Mouse (Mus musculus) kidney, embryonic 14.5 days (tissue): ENCODE data around the gene Gp1bb. TPM values are rescaled to one million over a fixed set of nuclear protein-coding genes. Genes with fewer than 3 reads are reported as not detected.

Source experiments
- ATAC-seq: fragments of 200-750 bp; cut with Nextera tagmentation; 2 replicates; pipeline ENCODE4 v1.8.0; 2017; ENCODE audit warnings: moderate number of reproducible peaks, mild to moderate bottlenecking, moderate TSS enrichment, moderate library complexity; ENCODE audit not compliant: low FRiP score, low TSS enrichment
- H3K27ac ChIP-seq: fragments of 300-500 bp; sonication (generic); 2 replicates; pipeline ENCODE4 v1.5.1; 2014; ENCODE audit warnings: low read depth, mild to moderate bottlenecking, low read length, moderate library complexity, mixed read lengths
- H3K27me3 ChIP-seq: fragments of 300-500 bp; sonication (generic); 2 replicates; pipeline ENCODE4 v1.6.1; 2014; ENCODE audit warnings: mild to moderate bottlenecking, low read length; ENCODE audit not compliant: control insufficient read depth, insufficient read depth
- H3K36me3 ChIP-seq: fragments of 300-500 bp; sonication (generic); 2 replicates; pipeline ENCODE4 v1.6.1; 2014; ENCODE audit warnings: low read length, mixed read lengths; ENCODE audit not compliant: control insufficient read depth, insufficient read depth
- H3K4me1 ChIP-seq: fragments of 300-500 bp; sonication (generic); 2 replicates; pipeline ENCODE4 v1.6.1; 2014; ENCODE audit warnings: low read length, mixed read lengths; ENCODE audit not compliant: control insufficient read depth, insufficient read depth
- H3K4me2 ChIP-seq: fragments of 300-500 bp; sonication (generic); replicated peaks from 2 replicates; pipeline ENCODE4 v1.6.1; 2014; ENCODE audit warnings: low read depth, mild to moderate bottlenecking, low read length
- H3K4me3 ChIP-seq: fragments of 300-500 bp; sonication (generic); 2 replicates; pipeline ENCODE4 v1.5.1; 2014; ENCODE audit warnings: mild to moderate bottlenecking, low read length
- H3K9ac ChIP-seq: fragments of 300-500 bp; sonication (generic); 2 replicates; pipeline ENCODE4 v1.6.1; 2014; ENCODE audit warnings: low read depth, mild to moderate bottlenecking, low read length, moderate library complexity
- H3K9me3 ChIP-seq: fragments of 300-500 bp; sonication (generic); 2 replicates; pipeline ENCODE4 v1.6.1; 2016; ENCODE audit warnings: low read length; ENCODE audit not compliant: control insufficient read depth
- WGBS: fragments of 180-500 bp; shearing (Covaris S2); extraction: QIAGEN DNeasy Blood & Tissue Kit; methylation state at CpG from one replicate; pipeline ENCODE4 v1.1.7; 2014; 5-methylcytosine and 5-hydroxymethylcytosine counted together
- polyA plus RNA-seq: library from polyadenylated mRNA; unstranded; fragments of >200 nt; fragmentation: Nextera tagmentation; extraction: Ambion mirVana; gene quantifications from 2 replicates; pipeline ENCODE4 v1.2.1, GENCODE M21; 2014

Gene Gp1bb
- polyA plus RNA-seq, 1 experiment from 2014 or later, result 1.6 TPM

DNA sequence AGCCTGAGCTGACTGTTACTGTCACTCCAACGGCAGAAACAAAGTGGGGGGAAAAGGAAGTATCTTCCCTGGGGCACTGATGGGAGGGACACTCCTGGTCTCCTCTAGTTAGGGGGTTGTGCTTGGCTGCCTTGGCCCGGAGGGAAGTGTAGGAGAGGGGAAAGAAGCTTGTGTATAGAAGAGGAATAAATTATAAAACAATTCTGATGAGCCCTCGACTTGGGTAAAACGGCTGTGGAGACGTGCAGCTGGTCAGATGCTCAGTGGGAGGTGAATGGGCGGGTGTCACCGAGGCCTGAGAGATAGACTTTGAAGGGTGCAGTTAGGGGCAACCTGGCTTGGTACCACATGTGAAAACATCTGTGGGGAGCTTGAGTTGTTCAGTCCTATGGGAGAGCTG, 8.9 kb upstream of the Gp1bb start:
- Histone ChIP-seq H3K27ac (no peak overlapping the region), H3K4me2 (no peak overlapping the region), H3K4me1 (peaks cover 15% of the 10 kb centered on the region), H3K27me3 (peaks cover 21% of the 10 kb centered on the region), H3K9ac (no peak overlapping the region), H3K36me3 (no peaks in the 10 kb centered on the region), H3K9me3 (no peaks in the 10 kb centered on the region), H3K4me3 (no peak overlapping the region)
- ATAC-seq, result no peak
- 57% methylated on average over 7 of the region's 7 CpGs for WGBS

DNA sequence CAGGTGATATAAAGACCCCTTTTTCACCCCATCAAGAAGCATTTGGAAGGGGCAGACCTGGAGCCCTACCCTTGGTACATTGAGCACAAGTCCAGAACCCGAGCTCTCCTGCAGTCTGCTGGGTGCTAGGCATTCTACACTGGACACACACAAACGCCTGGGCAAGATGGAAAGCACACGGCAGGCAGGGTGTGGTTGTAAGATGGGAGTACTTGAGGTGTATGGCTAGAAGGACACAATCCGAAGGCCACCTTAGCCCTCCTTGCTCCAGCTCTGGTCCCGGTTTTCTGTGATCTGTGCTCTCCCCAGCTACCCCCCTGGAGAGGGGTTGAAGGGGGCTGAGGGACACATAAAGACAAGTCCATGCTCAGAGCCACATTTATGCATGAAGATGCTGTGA, 8.1 kb upstream of the Gp1bb start:
- Histone ChIP-seq H3K36me3 (no peaks in the 10 kb centered on the region), H3K4me2 (peak overlapping the region; percentile 89), H3K27me3 (peaks cover 29% of the 10 kb centered on the region), H3K4me1 (peaks cover 20% of the 10 kb centered on the region), H3K27ac (no peak overlapping the region), H3K9ac (peak overlapping the region; percentile 71), H3K9me3 (no peaks in the 10 kb centered on the region), H3K4me3 (peak overlapping the region; percentile 70)
- 54% methylated on average over 5 of the region's 5 CpGs for WGBS
- no peak for ATAC-seq

DNA sequence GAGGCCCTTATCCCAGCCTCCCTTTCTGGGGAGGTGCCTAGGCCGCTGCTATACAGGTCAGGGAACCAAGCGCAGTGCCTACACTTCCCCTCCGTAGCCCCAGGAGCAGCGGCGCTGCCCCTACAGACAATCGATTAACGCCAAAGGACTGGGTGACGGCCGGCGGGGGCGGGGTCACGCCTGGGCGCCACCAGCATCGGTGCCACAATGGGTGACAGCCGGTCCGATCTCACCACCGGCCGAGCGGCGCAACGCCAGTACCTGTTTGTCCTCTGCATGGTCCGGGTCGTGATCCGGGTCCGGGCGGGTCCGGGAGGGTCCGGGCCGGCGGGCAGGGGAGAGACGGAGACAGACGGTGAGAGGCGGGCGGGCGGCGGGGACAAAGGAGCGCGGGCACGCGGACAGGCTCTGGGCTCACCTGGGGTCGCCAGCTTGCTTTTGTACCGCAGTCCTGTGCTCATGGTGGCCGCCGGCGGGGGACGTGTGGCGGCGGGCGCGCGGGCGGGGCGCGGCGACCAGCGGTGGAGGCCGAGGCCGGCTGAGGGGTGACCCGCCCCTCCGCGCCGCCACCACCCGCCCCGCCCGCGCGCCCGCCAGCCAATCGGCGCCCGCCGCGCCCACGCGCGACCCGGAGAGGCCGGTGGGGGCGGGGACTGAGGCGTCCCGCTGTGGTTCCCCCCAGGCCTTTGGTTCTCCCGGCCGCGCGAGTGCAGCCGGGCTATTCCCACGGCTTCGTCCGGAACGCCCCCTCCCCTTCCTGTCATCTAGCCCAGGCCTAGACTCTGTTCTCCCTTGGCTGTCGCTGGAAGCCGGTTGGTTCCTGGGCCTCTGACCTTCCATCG, 7.4 kb upstream of the Gp1bb start, which contains the start of gene Sept5:
Gene Sept5, minus strand, starts transcription at position 565 of the 842 bp plus-strand sequence.
- Histone ChIP-seq H3K9ac (peak within 1 kb of the TSS; percentile 71), H3K4me1 (peaks cover 20% of the 10 kb centered on the region), H3K4me2 (peak within 1 kb of the TSS; percentile 89), H3K27ac (no peak within 1 kb of the TSS), H3K4me3 (peak within 1 kb of the TSS; percentile 70), H3K36me3 (no peaks in the 10 kb centered on the region), H3K9me3 (no peaks in the 10 kb centered on the region), H3K27me3 (peaks cover 36% of the 10 kb centered on the region)
- ATAC-seq, result peak; percentile 44
- WGBS, result under 1% methylated on average over 73 of the region's 93 CpGs

DNA sequence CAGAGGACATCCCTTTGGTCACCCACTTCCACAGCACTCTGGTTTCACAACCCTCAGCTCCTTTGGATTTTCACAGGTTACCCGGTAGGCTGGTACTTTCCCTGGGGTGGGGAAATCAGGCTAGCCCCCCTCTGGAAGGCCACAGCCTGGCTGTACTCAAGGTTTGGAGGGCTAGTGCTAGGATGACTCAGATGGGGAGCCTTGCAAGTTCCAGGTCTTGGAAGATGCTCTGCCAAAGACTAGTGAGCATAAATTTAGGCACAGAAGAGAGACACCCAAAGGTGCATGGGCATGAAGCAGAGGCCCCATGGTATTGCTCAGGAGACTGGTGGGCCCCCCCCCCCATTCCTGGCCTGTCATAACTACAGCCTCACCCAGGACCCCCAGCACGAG, 6.7 kb upstream of the Gp1bb start:
- 40% methylated on average over 2 of the region's 2 CpGs for WGBS
- Histone ChIP-seq H3K9me3 (no peaks in the 10 kb centered on the region), H3K9ac (peak overlapping the region; percentile 71), H3K36me3 (no peaks in the 10 kb centered on the region), H3K4me3 (peak overlapping the region; percentile 70), H3K4me2 (peak overlapping the region; percentile 89), H3K27ac (no peak overlapping the region), H3K4me1 (peaks cover 20% of the 10 kb centered on the region), H3K27me3 (peaks cover 43% of the 10 kb centered on the region)
- ATAC-seq, result no peak

DNA sequence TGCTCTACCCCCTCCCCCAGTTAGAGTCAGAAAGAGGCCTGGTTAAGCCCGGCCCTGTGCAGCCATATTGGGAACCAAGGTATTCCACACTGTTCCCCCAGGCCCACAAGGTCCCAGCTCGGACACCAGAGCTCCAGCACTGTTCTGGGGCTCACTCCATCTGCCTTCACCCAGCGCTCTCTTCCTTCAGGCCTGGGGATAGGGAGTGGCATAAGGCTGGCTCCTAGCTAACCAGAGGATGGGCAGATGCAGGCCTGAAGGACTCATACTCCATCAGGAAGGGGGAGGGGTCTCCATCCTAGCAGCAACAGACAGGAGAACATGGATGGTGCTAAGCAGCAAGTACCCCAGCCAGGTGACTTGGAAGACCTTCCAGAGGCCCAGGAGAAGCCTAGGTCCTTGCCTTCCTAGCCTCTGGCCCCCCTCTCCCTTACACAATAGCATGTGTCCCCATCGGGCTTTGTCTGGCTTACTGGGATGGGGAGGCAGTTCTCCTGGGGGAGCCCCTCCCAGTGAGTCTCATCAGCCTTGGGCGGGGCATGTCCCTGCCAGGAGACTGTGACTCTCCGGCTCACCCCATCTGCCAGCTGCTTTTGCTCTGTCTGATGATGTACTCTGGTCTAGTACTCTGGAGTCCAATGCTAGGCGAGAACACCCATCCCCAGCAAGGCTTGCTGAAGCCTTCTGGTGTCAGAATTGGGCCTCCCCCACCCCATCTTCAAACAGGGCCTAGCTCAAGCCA, 6.2 kb upstream of the Gp1bb start:
- H3K4me3 ChIP-seq, result peak overlapping the region; percentile 70; the same call in 1 of the 2 replicates
- ATAC-seq, result no peak
- H3K9ac ChIP-seq, result peak overlapping the region; percentile 71
- H3K36me3 ChIP-seq, result no peaks in the 10 kb centered on the region
- 78% methylated on average over 7 of the region's 7 CpGs for WGBS
- H3K4me1 ChIP-seq, result peaks cover 20% of the 10 kb centered on the region
- H3K9me3 ChIP-seq, result no peaks in the 10 kb centered on the region
- no peak overlapping the region for H3K27ac ChIP-seq
- H3K27me3 ChIP-seq, result peaks cover 48% of the 10 kb centered on the region
- H3K4me2 ChIP-seq, result peak overlapping the region; percentile 89

DNA sequence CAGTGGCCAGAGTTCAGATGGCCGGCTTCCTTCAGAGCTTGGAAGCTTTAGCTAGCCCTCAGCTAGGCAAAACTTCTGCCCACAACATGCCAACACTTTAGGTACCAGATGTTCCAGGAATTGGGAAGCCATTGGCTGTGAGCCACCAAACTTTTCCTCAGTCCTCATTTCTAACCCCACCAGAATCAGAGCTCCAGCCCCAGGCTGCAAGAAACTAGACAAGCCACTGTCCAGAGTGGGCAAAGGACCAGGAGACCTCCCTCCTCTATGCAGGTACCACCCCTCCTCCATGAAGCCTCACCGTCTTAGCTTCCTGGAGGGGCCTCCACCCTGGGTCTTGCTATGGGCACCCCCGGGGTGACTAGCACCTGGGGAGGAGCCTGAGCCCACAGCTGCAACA, 5.0 kb upstream of the Gp1bb start:
- Histone ChIP-seq H3K9ac (no peak overlapping the region), H3K36me3 (peaks cover 6% of the 10 kb centered on the region; the same call in 1 of the 2 replicates), H3K4me3 (no peak overlapping the region), H3K4me2 (peak overlapping the region; percentile 82; the same call in 1 of the 2 replicates), H3K27ac (no peak overlapping the region), H3K4me1 (peaks cover 20% of the 10 kb centered on the region), H3K9me3 (no peaks in the 10 kb centered on the region), H3K27me3 (peaks cover 60% of the 10 kb centered on the region)
- no peak for ATAC-seq
- 58% methylated on average over 3 of the region's 3 CpGs for WGBS

DNA sequence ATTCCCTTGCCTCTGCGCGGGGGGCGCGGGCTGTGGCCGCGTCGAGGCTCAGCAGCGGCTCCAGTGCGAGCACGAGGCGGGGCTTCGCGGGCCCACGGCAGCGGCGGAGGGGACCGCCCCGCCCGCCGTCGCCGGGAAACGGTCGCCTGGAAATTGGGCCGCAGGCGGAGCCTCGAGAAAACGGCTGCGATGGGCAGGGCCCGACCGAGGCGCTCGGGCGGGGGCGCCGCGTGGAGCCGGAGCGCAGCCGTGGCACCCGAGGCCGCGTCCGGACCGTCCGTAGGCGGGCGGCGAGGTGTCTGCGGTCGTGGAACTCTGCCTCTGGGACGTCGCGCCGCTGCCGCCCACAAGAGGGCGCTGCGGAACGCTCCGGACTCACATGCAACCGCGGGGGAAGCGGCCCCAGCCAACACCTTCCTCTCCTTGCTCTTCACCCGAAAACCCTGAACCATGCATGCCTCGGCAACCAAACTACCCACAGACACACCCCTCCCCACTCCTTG, 4.2 kb upstream of the Gp1bb start, which contains the start of gene Gm49601:
Gene Gm49601, minus strand, starts transcription at position 52 of the 503 bp plus-strand sequence.
- Histone ChIP-seq H3K4me2 (peak within 1 kb of the TSS; percentile 82), H3K9me3 (no peaks in the 10 kb centered on the region), H3K27me3 (peaks cover 68% of the 10 kb centered on the region), H3K4me3 (peak within 1 kb of the TSS; percentile 47), H3K9ac (peak within 1 kb of the TSS; percentile 63), H3K27ac (no peak within 1 kb of the TSS), H3K4me1 (peaks cover 20% of the 10 kb centered on the region), H3K36me3 (peaks cover 6% of the 10 kb centered on the region; the same call in 1 of the 2 replicates)
- WGBS, result under 1% methylated on average over 57 of the region's 65 CpGs
- ATAC-seq, result peak; percentile 34

DNA sequence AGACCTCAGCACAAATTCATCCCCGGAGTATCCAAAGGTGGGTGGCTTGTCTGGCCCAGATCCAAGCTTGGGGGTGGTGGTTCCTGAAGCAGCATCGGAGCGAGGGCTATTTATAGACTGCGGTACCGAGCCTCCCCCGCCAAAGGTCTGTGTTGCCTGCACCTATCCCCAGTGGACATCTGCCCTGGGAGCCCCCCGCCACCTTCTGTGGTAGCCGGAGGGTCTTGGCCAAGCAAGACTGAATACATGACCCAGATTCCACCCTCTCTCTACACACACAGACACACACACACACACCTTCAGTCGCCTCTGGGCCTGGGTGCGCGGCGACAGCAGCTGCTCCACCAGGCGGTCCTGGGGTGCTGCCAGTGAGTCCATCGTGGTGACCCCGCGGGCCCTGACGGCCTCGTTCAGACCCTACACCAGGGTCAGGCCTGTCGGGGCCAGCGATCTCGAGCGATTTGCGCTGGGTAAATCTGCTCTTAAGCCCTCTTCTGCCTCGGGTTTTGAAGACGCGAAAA, 3.6 kb upstream of the Gp1bb start:
- WGBS, result 8% methylated on average over 26 of the region's 26 CpGs
- Histone ChIP-seq H3K36me3 (peaks cover 6% of the 10 kb centered on the region; the same call in 1 of the 2 replicates), H3K27me3 (peaks cover 70% of the 10 kb centered on the region), H3K9me3 (no peaks in the 10 kb centered on the region), H3K4me1 (peaks cover 25% of the 10 kb centered on the region), H3K4me3 (peak overlapping the region; percentile 47), H3K27ac (no peak overlapping the region), H3K9ac (peak overlapping the region; percentile 63), H3K4me2 (peak overlapping the region; percentile 82)
- ATAC-seq, result no peak
